Mouse (Mus musculus) embryonic stem cell, embryonic (primary cell): ENCODE results near the gene Spag6.

Experiments used
- CTCF ChIA-PET, 4 experiments: fragments of 300-600 bp in 2 of 4; fragments of 350-600 bp in 2 of 4; sonication (Branson Sonifier 250); formaldehyde crosslinking; loops; one replicate each; lab custom pipeline; 2022; ENCODE audit warnings: inconsistent platforms in 2 of 4; lab: Charles Lee
- POLR2A ChIA-PET, 4 experiments: fragments of 300-600 bp in 2 of 4; fragments of 350-600 bp in 2 of 4; sonication (Branson Sonifier 250); formaldehyde crosslinking; loops; one replicate each; lab custom pipeline; 2022; ENCODE audit warnings: antibody characterized with exemption in 4 of 4, inconsistent platforms in 1 of 4; lab: Charles Lee

The Spag6 gene

GRCm38 (mm10) chr2:18693871-18694610, at the start of gene Spag6:
TSS of gene Spag6 (plus strand) at chr2:18694032.
- ChIA-PET CTCF (interaction anchor here in 1 of 4 experiments (0.6 kb wide), 1 partner anchor 36 kb away, joined by 5 read pairs; no protein-coding TSS in a partner anchor), POLR2A (interaction anchor here in 3 of 4 experiments (0.6 to 1.6 kb wide), 10 partner anchors 13 to 965 kb away, joined by 3 to 5 read pairs (median 3); partner anchors contain the start of gene Commd3 (in 3 of the 3))

- CTCF ChIA-PET: interaction anchor here in 1 of 4 experiments (0.6 to 0.7 kb wide), 2 partner anchors 140 to 266 kb away, joined by 5 read pairs; no protein-coding TSS in a partner anchor
- POLR2A ChIA-PET: interaction anchor here in 1 of 4 experiments (0.6 to 0.7 kb wide), 2 partner anchors 468 to 487 kb away, joined by 3 to 5 read pairs; no protein-coding TSS in a partner anchor
Observed at GRCm38 (mm10) chr2:18648563-18648962, 45.3 kb upstream of the Spag6 start.

DNA sequence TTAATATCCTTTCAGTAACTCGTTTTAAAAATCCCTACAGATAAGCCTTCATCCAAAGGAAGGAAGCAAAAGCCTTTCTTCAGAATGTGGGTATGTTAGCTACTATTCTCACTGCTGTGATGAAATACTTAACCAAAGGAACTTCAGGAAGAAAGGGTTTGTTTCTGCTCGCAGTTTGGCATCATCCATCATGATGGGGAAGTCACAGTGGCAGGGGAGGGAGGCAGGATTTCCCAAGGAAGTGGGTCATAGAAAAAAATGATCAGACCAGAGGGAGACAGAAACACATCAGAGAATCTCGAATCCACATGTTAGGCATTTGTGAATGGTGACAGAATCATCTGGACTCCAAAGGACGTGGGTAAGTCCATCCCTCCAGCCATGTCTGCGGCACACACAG, 39.0 kb upstream of the Spag6 start:
- CTCF ChIA-PET: no interaction called here
- POLR2A ChIA-PET: no interaction called here

- ChIA-PET POLR2A (no interaction called here), CTCF (no interaction called here)
Observed at GRCm38 (mm10) chr2:18664003-18664402, 29.8 kb upstream of the Spag6 start.

- CTCF ChIA-PET: no interaction called here
Observed at GRCm38 (mm10) chr2:18671041-18671440, 22.8 kb upstream of the Spag6 start.

DNA sequence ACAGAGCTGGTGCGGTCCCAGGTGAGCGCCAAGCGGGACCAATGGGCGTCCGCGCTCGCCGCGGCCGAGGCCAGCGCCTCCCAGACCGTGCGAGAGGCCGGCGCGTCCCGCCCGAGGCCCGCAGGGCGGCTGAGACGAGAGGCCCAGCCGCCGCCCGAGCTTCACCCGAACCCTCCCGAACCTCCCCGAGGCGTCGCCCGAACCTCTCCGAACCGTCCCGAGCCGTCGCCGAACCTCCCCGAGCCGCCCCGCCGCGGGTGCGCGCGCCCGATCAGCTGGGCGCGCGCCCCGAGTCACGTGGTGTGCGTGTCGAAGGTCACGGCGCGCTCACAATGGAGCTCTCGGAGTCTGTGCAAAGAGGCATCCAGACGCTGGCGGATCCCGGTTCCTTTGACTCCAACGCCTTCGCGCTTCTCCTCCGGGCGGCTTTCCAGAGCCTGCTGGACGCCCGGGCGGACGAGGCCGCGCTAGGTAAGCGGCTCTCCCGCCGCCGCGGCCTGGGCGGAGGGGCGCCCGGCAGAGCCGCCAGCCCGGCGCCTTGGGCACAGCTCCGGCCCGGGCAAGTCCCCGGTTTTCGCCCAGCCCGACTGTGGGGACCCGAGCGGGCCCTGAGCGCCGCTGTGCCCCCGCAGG, 21.6 kb upstream of the Spag6 start, which contains the start of gene Commd3:
Gene Commd3, plus strand, starts transcription at position 252 of the 633 bp plus-strand sequence.
- POLR2A ChIA-PET: interaction anchor here (0.6 to 1.7 kb wide), 22 partner anchors 9 to 709 kb away, joined by 3 to 8 read pairs (median 3); partner anchors contain the start of genes Spag6 (in 3 of the 4) and Dnajc1 (in 2 of the 4)

More at GRCm38 (mm10) chr2:18671041-18671440, 22.8 kb upstream of the Spag6 start:
- POLR2A ChIA-PET: interaction anchor here in 2 of 4 experiments (0.6 to 1.7 kb wide), 2 partner anchors 18 to 652 kb away, joined by 8 read pairs; no protein-coding TSS in a partner anchor

GRCm38 (mm10) chr2:18672766-18673164, 21.1 kb upstream of the Spag6 start:
- CTCF ChIA-PET: interaction anchor here in 1 of 4 experiments (0.5 to 0.6 kb wide), 2 partner anchors 328 to 648 kb away, joined by 3 to 4 read pairs; no protein-coding TSS in a partner anchor

More for the DNA sequence above, 21.6 kb upstream of the Spag6 start, which contains the start of gene Commd3:
- CTCF ChIA-PET: interaction anchor here in 1 of 4 experiments (0.5 kb wide), 1 partner anchor 649 kb away, joined by 4 read pairs; no protein-coding TSS in a partner anchor

DNA sequence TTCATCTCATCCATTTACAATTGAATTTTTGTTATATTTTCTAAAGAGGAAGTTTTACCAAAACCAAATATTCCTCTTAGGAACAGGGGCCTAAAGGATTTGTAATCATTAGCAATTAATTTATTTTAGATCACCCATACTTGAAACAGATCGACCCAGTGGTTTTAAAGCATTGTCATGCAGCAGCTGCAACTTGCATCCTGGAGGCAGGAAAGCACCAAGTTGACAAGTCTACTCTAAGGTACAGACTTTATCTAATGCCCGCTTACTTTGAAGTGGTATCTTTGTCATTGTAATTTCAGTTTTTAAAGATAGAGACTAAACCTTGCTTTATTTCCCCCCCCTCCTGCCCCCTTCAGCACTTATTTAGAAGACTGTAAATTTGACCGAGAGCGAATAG, 20.1 kb upstream of the Spag6 start:
- CTCF ChIA-PET: interaction anchor here in 1 of 4 experiments (0.6 kb wide), 1 partner anchor 40 kb away, joined by 5 read pairs; no protein-coding TSS in a partner anchor
- POLR2A ChIA-PET: interaction anchor here in 2 of 4 experiments (0.6 kb wide), 2 partner anchors 220 to 289 kb away, joined by 3 to 4 read pairs; no protein-coding TSS in a partner anchor

More at GRCm38 (mm10) chr2:18672766-18673164, 21.1 kb upstream of the Spag6 start:
- POLR2A ChIA-PET: interaction anchor here (0.6 to 1.7 kb wide), 16 partner anchors 8 to 708 kb away, joined by 3 to 8 read pairs (median 3); partner anchors contain the start of genes Dnajc1 (in 2 of the 4) and Spag6 (in 2 of the 4)

GRCm38 (mm10) chr2:18674193-18674902, 19.5 kb upstream of the Spag6 start:
- POLR2A ChIA-PET: no interaction called here
- CTCF ChIA-PET: no interaction called here

- POLR2A ChIA-PET: interaction anchor here in 1 of 4 experiments (0.6 kb wide), 1 partner anchor 279 kb away, joined by 8 read pairs; no protein-coding TSS in a partner anchor
Observed at GRCm38 (mm10) chr2:18675681-18676456, 18.0 kb upstream of the Spag6 start.

GRCm38 (mm10) chr2:18676457-18676935, 17.3 kb upstream of the Spag6 start:
- ChIA-PET POLR2A (no interaction called here), CTCF (no interaction called here)

More at GRCm38 (mm10) chr2:18675681-18676456, 18.0 kb upstream of the Spag6 start:
- CTCF ChIA-PET: no interaction called here

- ChIA-PET CTCF (no interaction called here), POLR2A (no interaction called here)
Observed at GRCm38 (mm10) chr2:18676936-18677491, 16.8 kb upstream of the Spag6 start, which contains the start of gene Bmi1. TSS of gene Bmi1 (plus strand) at chr2:18677018.

DNA sequence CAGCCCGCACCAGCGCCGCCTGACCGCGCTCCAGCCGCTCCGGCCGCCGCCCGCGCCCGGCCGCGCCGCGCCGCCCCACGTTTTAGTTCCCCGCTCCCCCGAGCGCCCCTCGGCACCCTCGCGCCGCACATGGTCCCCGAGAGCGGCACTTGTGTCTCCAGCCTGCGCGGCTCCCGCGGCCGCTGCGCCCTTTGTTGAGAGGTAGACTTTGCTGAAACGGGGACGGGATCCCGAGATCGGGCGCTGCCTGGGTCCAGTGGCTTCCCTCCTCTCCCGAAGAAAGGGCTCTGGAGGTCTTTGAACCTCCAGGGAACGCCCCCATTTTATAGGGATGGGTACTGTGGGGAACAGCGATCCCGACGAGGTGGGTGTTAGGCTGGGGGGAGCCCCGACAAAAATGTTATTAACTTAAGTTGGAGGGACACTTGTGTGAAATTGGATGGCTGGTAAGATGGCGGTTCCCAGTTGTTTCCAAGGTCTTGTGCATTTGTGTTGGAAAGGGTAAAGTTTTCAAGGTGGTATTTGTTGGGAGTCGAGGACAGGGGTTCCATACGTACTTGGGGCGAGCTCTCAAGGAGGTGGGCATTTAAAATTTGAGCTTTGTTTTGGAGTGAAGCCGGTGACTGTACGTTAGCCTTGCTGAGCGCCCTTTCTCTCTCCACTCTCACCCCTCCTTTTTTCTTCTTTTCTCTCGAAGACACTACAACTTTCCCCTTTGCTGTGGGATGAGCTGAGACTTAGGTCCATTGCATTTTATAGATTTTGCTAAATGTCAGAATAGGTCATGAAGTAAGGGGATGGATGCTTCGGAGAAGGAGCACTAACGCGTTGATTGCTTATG, 16.0 kb upstream of the Spag6 start:
- ChIA-PET POLR2A (interaction anchor here in 2 of 4 experiments (0.9 to 1.6 kb wide), 3 partner anchors 11 to 90 kb away, joined by 3 read pairs; no protein-coding TSS in a partner anchor), CTCF (interaction anchor here in 1 of 4 experiments (0.6 kb wide), 1 partner anchor 534 kb away, joined by 4 read pairs; no protein-coding TSS in a partner anchor)

DNA sequence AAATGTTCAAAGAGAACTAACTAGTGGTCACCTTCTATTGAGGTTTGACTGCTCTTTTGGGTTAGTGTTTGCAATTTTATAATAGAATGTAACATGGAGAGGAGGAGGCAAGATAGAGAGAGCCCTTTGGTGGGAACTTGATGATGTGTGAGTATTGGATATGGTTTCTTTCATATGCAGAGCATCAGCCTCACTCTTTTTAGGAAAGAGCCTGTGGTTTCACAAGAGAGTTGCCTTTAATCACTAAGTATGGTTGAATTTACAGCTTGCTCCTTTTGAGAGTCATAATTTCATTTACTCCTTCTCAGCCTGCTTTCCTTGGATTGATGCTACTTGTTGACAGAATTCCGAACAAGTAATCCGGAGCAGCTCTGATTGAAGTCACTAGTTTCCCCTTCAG, 14.1 kb upstream of the Spag6 start:
- CTCF ChIA-PET: no interaction called here
- POLR2A ChIA-PET: interaction anchor here in 1 of 4 experiments (1.2 kb wide), 1 partner anchor 9 kb away, joined by 9 read pairs; no protein-coding TSS in a partner anchor

GRCm38 (mm10) chr2:18680501-18680900, 13.3 kb upstream of the Spag6 start:
- POLR2A ChIA-PET: interaction anchor here in 2 of 4 experiments (1.4 to 2.7 kb wide), 3 partner anchors 8 to 10 kb away, joined by 5 to 8 read pairs (median 5); partner anchors contain the start of gene Commd3 (in 2 of the 2)
- CTCF ChIA-PET: no interaction called here
